Mouse (Mus musculus) lung, embryonic 15.5 days (tissue): ENCODE measurements at regions not wholly inside any gene's neighbourhood (a gene's known extent, or its start where the extent isn't known, plus 50 kb on each side); places are given as distances from the start of the nearest gene placed in this dataset.

Experiments
- ATAC-seq: fragments of 200-750 bp; cut with Nextera tagmentation; 2 replicates; pipeline ENCODE4 v1.8.0; 2017; ENCODE audit warnings: moderate number of reproducible peaks, borderline replicate concordance; ENCODE audit not compliant: low FRiP score, low TSS enrichment; ENCODE audit errors: extremely low read depth
- H3K27ac ChIP-seq: fragments of 300-500 bp; sonication (generic); 2 replicates; pipeline ENCODE4 v1.5.1; 2015; ENCODE audit warnings: moderate library complexity, mild to moderate bottlenecking, inconsistent platforms
- H3K27me3 ChIP-seq: fragments of 300-500 bp; sonication (generic); 2 replicates; pipeline ENCODE4 v1.6.1; 2015; ENCODE audit warnings: inconsistent platforms
- H3K36me3 ChIP-seq: fragments of 300-500 bp; sonication (generic); 2 replicates; pipeline ENCODE4 v1.6.1; 2015; ENCODE audit warnings: inconsistent platforms
- H3K4me1 ChIP-seq: fragments of 300-500 bp; sonication (generic); 2 replicates; pipeline ENCODE4 v1.6.1; 2015; ENCODE audit warnings: inconsistent platforms
- H3K4me2 ChIP-seq: fragments of 300-500 bp; sonication (generic); 2 replicates; pipeline ENCODE4 v1.6.1; 2015; ENCODE audit warnings: inconsistent platforms, mild to moderate bottlenecking, moderate library complexity
- H3K4me3 ChIP-seq: fragments of 300-500 bp; sonication (generic); 2 replicates; pipeline ENCODE4 v1.5.1; 2015; ENCODE audit warnings: mild to moderate bottlenecking, inconsistent platforms
- H3K9ac ChIP-seq: fragments of 300-500 bp; sonication (generic); 2 replicates; pipeline ENCODE4 v1.6.1; 2015; ENCODE audit warnings: inconsistent platforms
- H3K9me3 ChIP-seq: fragments of 300-500 bp; sonication (generic); 2 replicates; pipeline ENCODE4 v1.6.1; 2016; ENCODE audit warnings: inconsistent platforms
- WGBS: fragments of 180-500 bp; shearing (Covaris S2); methylation state at CpG from one replicate; pipeline ENCODE4 v1.1.7; 2015; 5-methylcytosine and 5-hydroxymethylcytosine counted together

DNA sequence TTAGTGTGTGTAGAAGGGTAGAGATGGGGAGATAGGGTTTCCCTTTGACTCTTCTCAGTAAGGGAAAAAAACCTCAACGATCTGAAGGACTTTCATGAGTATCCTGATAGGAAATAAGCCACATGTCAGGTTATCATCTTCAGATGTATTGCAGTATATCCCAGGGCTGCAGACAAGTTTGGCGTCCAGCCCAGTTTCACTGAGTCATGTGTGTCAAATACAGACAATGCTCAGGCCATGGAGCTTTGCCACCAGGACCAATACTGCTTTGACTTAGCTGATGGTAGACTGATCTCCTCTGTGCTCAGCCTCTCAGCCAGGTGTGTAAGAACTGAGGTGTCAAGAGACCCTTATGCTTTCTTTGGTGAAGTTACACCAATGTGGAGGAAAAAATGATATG is 62.9 kb downstream of the Cst10 start:
- Histone ChIP-seq H3K27me3 (no peaks in the 10 kb centered on the region), H3K4me1 (no peaks in the 10 kb centered on the region), H3K9me3 (no peaks in the 10 kb centered on the region), H3K9ac (no peak overlapping the region), H3K4me3 (no peak overlapping the region), H3K36me3 (no peaks in the 10 kb centered on the region), H3K4me2 (no peak overlapping the region), H3K27ac (no peak overlapping the region)
- no peak for ATAC-seq
- whole genome bisulfite sequencing, result 68% methylated on average over 2 of the region's 2 CpGs

DNA sequence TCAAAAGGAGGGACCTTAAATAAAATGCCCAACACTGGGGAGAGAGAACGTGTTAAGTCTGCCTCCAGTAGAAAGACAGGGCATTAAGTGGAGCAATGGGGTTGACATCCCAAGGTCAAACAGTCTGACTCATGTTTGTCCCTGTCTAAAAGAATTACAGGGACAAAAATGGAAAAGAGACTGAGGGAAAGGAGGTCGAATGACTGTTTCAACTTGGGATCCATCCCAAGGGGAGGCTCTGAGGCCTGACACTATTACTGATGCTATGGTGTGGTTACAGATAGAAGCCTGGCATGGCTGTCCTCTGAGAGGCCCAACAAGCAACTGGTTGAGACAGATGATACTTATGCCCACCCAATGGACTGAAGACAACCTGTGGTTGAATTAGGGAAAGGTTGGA is 67.6 kb downstream of the Cst10 start:
- 62% methylated on average over 2 of the region's 2 CpGs for WGBS
- Histone ChIP-seq H3K9ac (no peak overlapping the region), H3K4me1 (no peaks in the 10 kb centered on the region), H3K4me3 (no peak overlapping the region), H3K27me3 (no peaks in the 10 kb centered on the region), H3K9me3 (no peaks in the 10 kb centered on the region), H3K4me2 (no peak overlapping the region), H3K36me3 (no peaks in the 10 kb centered on the region), H3K27ac (no peak overlapping the region)
- no peak for ATAC-seq

- Histone ChIP-seq H3K4me3 (no peak overlapping the region), H3K27me3 (no peaks in the 10 kb centered on the region), H3K27ac (no peak overlapping the region), H3K4me2 (no peak overlapping the region), H3K4me1 (no peaks in the 10 kb centered on the region), H3K9me3 (no peaks in the 10 kb centered on the region), H3K36me3 (no peaks in the 10 kb centered on the region), H3K9ac (no peak overlapping the region)
- ATAC-seq, result no peak
- 45% methylated on average over 2 of the region's 2 CpGs for WGBS
These were observed 88.6 kb downstream of the Cst10 start for GRCm38 (mm10) chr2:149493280-149493988.

DNA sequence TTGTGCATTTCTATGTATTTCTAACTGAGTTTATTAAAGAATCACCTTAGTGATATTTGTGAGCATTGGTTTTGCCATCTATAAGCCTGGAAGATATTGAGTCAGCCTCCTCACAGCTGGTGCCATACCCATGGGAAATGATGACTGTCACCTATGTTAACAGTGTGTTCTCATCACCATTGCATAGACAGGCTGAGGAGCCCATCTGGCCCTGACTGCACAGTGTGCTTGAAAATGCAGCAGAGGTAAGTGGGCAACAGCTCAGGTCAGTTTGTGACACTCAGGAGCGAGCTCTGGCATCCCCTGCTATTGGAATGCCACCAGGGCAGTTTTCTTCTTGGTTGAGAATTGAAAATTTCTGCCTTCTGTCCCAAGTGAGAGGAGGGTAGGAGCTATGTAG is 108.0 kb downstream of the Cst10 start:
- no peak overlapping the region for H3K4me3 ChIP-seq
- no peak overlapping the region for H3K9ac ChIP-seq
- 77% methylated on average over 1 of the region's 1 CpGs for WGBS
- no peaks in the 10 kb centered on the region for H3K27me3 ChIP-seq
- H3K4me2 ChIP-seq, result no peak overlapping the region
- H3K36me3 ChIP-seq, result no peaks in the 10 kb centered on the region
- no peaks in the 10 kb centered on the region for H3K9me3 ChIP-seq
- no peak for ATAC-seq
- no peaks in the 10 kb centered on the region for H3K4me1 ChIP-seq
- H3K27ac ChIP-seq, result no peak overlapping the region

- Histone ChIP-seq H3K4me1 (no peaks in the 10 kb centered on the region), H3K9me3 (no peaks in the 10 kb centered on the region), H3K9ac (no peak overlapping the region), H3K27ac (no peak overlapping the region), H3K4me3 (no peak overlapping the region), H3K36me3 (no peaks in the 10 kb centered on the region), H3K27me3 (no peaks in the 10 kb centered on the region), H3K4me2 (no peak overlapping the region)
- ATAC-seq, result no peak
These were observed 119.6 kb downstream of the Cst10 start for GRCm38 (mm10) chr2:149524424-149524823.

- no peak overlapping the region for H3K9ac ChIP-seq
- no peak overlapping the region for H3K4me3 ChIP-seq
- H3K4me2 ChIP-seq, result no peak overlapping the region
- H3K4me1 ChIP-seq, result no peaks in the 10 kb centered on the region
- H3K27ac ChIP-seq, result no peak overlapping the region
- H3K9me3 ChIP-seq, result no peaks in the 10 kb centered on the region
- no peaks in the 10 kb centered on the region for H3K36me3 ChIP-seq
- no peak for ATAC-seq
- WGBS, result 58% methylated on average over 2 of the region's 2 CpGs
- H3K27me3 ChIP-seq, result no peaks in the 10 kb centered on the region
These were observed 138.0 kb downstream of the Cst10 start for GRCm38 (mm10) chr2:149542837-149543236.

DNA sequence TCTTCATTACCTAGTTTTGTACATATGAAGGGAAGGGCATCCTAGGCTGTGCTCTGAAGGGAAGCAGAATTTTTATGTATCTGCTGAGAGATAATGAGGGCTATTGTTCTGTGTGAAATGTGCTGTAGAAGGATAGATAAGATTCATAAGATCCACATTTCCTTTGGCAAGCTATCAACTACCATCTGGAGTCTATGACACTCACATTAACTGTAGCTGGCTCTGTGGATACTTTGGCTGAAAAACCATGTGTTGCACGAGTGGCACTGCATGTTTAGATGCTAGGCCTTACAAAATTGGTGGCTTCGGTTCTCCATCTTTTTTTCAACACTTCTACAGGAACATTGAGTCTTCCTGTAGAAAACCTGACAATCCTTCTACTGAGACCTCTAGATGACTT is 140.9 kb downstream of the Cst10 start:
- WGBS, result 46% methylated on average over 2 of the region's 2 CpGs
- no peak for ATAC-seq
- H3K4me1 ChIP-seq, result no peaks in the 10 kb centered on the region

DNA sequence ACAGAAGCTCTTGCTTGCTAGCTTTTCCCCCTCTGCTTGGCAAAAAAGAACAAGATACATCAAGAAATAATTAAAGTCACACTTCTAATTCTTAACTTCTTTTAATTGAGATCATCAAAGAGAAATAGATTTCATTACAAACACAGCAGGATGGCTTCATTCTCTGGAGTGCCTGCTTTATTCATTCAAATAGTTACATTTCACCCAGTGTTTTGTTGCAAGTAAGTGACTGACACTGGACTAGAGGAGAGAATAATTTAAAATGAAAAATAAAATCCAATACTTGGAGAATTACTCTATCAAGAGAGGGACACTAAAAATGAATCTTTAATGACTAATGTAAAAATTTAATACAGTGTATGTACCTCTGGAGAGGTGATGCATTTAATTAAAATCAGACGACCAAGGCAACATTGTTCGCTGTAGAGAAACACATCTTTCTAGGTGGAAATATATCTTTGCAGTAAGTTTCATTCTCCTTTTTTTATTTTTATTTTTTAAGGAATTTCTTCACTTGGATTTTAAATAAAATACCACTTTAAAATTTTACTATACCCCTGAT is 141.9 kb downstream of the Cst10 start:
- WGBS, result 87% methylated on average over 2 of the region's 2 CpGs
- no peaks in the 10 kb centered on the region for H3K36me3 ChIP-seq
- H3K9ac ChIP-seq, result no peak overlapping the region
- H3K9me3 ChIP-seq, result no peaks in the 10 kb centered on the region
- H3K27ac ChIP-seq, result no peak overlapping the region
- H3K4me3 ChIP-seq, result no peak overlapping the region
- no peaks in the 10 kb centered on the region for H3K4me1 ChIP-seq
- H3K27me3 ChIP-seq, result no peaks in the 10 kb centered on the region
- ATAC-seq, result no peak
- H3K4me2 ChIP-seq, result no peak overlapping the region

More for the DNA sequence above, 140.9 kb downstream of the Cst10 start:
- Histone ChIP-seq H3K9me3 (no peaks in the 10 kb centered on the region), H3K4me2 (no peak overlapping the region), H3K9ac (no peak overlapping the region), H3K36me3 (no peaks in the 10 kb centered on the region), H3K27ac (no peak overlapping the region), H3K4me3 (no peak overlapping the region), H3K27me3 (no peaks in the 10 kb centered on the region)

DNA sequence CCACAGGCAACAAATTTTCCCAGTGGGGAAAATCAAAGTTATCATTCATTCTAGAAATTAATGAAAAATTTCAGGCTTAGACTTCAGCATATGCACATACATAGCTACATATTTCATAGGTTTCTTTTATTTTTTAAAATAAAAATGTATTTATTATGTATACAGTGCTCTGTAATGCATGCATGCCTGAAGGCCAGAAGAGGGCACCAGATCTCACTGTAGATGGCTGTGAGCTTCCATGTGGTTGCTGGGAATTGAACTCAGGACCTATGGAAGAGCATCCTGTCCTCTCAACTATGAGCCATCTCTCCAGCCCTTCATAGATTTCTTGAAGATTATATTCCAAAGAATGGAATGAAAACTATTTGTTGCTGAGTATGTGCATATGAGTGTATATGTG is 150.4 kb downstream of the Cst10 start:
- no peak for ATAC-seq
- Histone ChIP-seq H3K27me3 (no peaks in the 10 kb centered on the region), H3K4me2 (no peak overlapping the region)

DNA sequence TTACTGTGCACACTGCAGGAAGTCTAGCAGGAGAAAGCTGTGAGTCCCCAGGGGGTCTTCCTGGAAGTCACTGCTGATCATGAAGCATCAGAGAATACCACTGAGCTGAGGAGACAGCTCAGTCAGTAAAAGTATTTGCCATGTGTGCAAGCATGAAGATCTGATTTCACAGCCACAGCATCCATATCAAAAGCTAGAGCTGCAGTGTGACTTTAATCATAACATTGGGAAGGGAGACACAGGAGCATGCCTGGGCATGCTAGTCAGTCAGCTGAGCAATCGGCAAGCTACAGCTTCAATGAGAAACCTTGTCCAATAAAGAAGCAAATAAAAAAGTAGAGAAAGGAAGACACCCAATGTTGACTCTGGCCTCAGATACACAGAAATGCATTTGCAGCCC is 168.9 kb downstream of the Cst10 start:
- H3K9ac ChIP-seq, result no peak overlapping the region
- no peaks in the 10 kb centered on the region for H3K4me1 ChIP-seq
- H3K36me3 ChIP-seq, result no peaks in the 10 kb centered on the region
- no peak overlapping the region for H3K4me3 ChIP-seq
- H3K4me2 ChIP-seq, result no peak overlapping the region
- 71% methylated on average over 1 of the region's 1 CpGs for WGBS
- no peak for ATAC-seq
- H3K27ac ChIP-seq, result no peak overlapping the region
- no peaks in the 10 kb centered on the region for H3K27me3 ChIP-seq
- no peaks in the 10 kb centered on the region for H3K9me3 ChIP-seq

More for the DNA sequence above, 150.4 kb downstream of the Cst10 start:
- Histone ChIP-seq H3K9ac (no peak overlapping the region), H3K4me3 (no peak overlapping the region), H3K4me1 (no peaks in the 10 kb centered on the region), H3K27ac (no peak overlapping the region), H3K36me3 (no peaks in the 10 kb centered on the region), H3K9me3 (no peaks in the 10 kb centered on the region)

- no peak overlapping the region for H3K9ac ChIP-seq
- ATAC-seq, result no peak
- no peak overlapping the region for H3K27ac ChIP-seq
- H3K4me3 ChIP-seq, result no peak overlapping the region
- no peaks in the 10 kb centered on the region for H3K27me3 ChIP-seq
- 67% methylated on average over 2 of the region's 2 CpGs for WGBS
- H3K36me3 ChIP-seq, result no peaks in the 10 kb centered on the region
- no peak overlapping the region for H3K4me2 ChIP-seq
- no peaks in the 10 kb centered on the region for H3K9me3 ChIP-seq
- no peaks in the 10 kb centered on the region for H3K4me1 ChIP-seq
These were observed 197.7 kb downstream of the Cst10 start for GRCm38 (mm10) chr2:149602581-149602980.

DNA sequence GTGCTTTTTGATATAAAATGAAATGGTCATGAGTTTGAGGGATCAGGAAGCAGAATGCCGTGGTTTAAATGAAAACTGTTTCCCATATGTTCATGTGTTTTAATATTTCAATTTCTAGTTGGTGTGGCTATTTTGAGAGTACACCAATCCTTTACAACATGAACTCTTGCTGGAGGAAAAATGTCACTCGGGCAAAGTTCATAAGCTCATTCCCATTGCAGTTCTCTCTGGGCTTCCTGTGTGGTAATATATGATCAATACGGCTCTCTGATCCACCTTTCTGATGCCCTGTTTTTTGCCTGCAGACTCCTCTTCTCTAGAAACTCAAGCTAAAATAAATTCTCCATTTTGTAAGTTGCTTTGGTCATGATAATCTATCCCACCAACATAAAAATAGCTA is 208.5 kb downstream of the Cst10 start:
- ATAC-seq, result no peak
- Histone ChIP-seq H3K4me3 (no peak overlapping the region), H3K27me3 (no peaks in the 10 kb centered on the region), H3K4me1 (no peaks in the 10 kb centered on the region), H3K27ac (no peak overlapping the region), H3K4me2 (no peak overlapping the region), H3K9me3 (no peaks in the 10 kb centered on the region), H3K9ac (no peak overlapping the region), H3K36me3 (no peaks in the 10 kb centered on the region)
- WGBS, result 77% methylated on average over 3 of the region's 3 CpGs
